Mouse (Mus musculus): ENCODE measurements at regions not wholly inside any gene's neighbourhood (a gene's known extent, or its start where the extent isn't known, plus 50 kb on each side); places are given as distances from the start of the nearest gene placed in this dataset.

DNA sequence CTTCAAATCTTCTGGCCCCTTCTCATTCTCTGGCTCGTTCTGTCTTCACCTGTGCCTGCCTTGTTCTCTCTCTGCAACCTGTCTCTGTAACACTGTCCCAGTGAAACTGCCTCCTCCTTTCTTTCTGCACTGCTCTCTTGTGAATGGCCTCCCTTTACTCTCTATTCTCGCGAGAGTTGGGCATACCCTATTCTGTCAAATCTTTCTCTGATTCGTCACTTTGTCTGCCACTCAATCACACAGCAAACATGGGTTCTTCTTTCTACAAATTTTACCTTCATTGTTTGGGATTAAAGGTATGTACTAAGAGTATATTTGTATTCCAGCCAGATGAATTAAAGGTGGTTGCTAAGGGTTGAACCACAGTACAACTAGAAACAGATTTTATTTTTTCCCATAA lies 54.6 kb upstream of the Slc6a6 start:
- TF ChIP-seq CTCF (IDR thresholded peaks at IDR 0.05; ENCODE audit: control insufficient read depth, insufficient read depth, low read length) = no peak
- TF ChIP-seq POLR2A (IDR thresholded peaks at IDR 0.05; ENCODE audit: borderline replicate concordance, control insufficient read depth, low read depth, low read length) = no peak

Measured in bone marrow, adult 2 months (tissue).